Mouse (Mus musculus): Measurements from ENCODE around the gene AL732309.1. TPM values are rescaled to one million over a fixed set of nuclear protein-coding genes. Genes with fewer than 3 reads are reported as not detected.

AL732309.1 gene
- total and polyA plus RNA-seq, 3 experiments, result 4.8 to 11.5 TPM; not detected in 1

DNA sequence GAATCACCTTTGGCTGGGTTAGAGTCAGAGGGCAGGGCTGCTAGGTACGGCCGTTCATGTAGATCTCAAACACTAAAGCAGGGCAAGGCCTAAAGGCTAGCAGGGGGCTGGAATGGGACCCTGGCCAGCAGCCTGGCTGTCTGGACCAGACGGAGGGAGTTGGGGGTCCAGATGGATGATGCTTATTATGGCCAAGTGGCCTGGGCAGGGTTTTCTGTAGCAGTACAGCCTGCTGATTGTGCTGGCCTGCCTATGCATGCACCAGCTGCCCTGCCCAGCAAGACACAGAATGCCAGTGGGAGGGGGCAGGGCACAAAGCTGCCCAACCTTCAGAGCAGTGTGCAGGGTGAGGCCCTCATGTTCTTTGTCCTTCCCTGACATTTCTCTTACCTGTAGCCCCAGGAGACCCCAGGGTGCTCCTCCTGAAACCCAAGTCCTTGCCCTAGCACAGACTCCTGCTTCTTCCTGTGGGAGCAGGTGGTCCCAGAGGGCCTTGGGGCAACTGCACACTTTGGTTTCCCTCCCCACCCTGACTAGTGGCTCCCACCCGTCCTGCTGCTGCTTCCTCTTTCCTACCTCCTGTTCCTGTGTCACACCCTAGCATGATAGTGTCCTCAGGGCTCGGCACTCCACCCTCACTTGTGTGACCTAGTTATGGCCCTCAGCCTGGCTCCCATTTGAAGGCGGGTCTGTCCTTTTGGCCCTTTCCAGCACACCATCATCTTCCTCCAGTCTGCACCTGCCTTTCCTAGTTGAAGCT, 19.4 kb upstream of the AL732309.1 start:
- TF ChIP-seq MYC (IDR thresholded peaks at IDR 0.05; ENCODE audit: low read depth, low read length), result peak; percentile 83
- no peak for TF ChIP-seq KAT2A (conservative IDR thresholded peaks at IDR 0.05; ENCODE audit: low read depth, low read length)
- no peak for TF ChIP-seq GATA1 (IDR thresholded peaks at IDR 0.05; ENCODE audit: low read depth, low read length)
- no peak for TF ChIP-seq ZNF384 (IDR thresholded peaks at IDR 0.05; ENCODE audit: low read depth, low read length)
- TF ChIP-seq JUND (IDR thresholded peaks at IDR 0.05; ENCODE audit: low read depth, low read length), result no peak
- peak; percentile 79 for TF ChIP-seq HCFC1 (IDR thresholded peaks at IDR 0.05; ENCODE audit: low read depth, low read length)
- TF ChIP-seq TCF12 (IDR thresholded peaks at IDR 0.05; ENCODE audit: low read depth, low read length), result peak; percentile 70
- TF ChIP-seq UBTF (IDR thresholded peaks at IDR 0.05; ENCODE audit: borderline replicate concordance, insufficient read depth, low read depth, low read length), result no peak
- 0 out of 2 replicates have a peak, but pooled peaks have one; percentile 33 for TF ChIP-seq TBP (IDR thresholded peaks at IDR 0.05; ENCODE audit: low read depth, low read length)
- TF ChIP-seq ETS1 (IDR thresholded peaks at IDR 0.05; ENCODE audit: low read depth, low read length), result peak; percentile 68
- TF ChIP-seq MXI1 (IDR thresholded peaks at IDR 0.05; ENCODE audit: low read depth, low read length), result peak; percentile 71
- TF ChIP-seq CHD2 (IDR thresholded peaks at IDR 0.05; ENCODE audit: low read length), result no peak; the same call in 1 of the 2 replicates
- no peak for TF ChIP-seq NRF1 (IDR thresholded peaks at IDR 0.05; ENCODE audit: insufficient read depth, low read depth, low read length, poor library complexity, severe bottlenecking)
- TF ChIP-seq CHD1 (IDR thresholded peaks at IDR 0.05; ENCODE audit: low read depth, low read length), result no peak
- no peak for TF ChIP-seq BHLHE40 (IDR thresholded peaks at IDR 0.05; ENCODE audit: borderline replicate concordance, low read depth, low read length)
- TF ChIP-seq POLR2A (IDR thresholded peaks at IDR 0.05; ENCODE audit: control insufficient read depth in 1 of 2, insufficient read depth in 1 of 2, low read depth in 1 of 2, low read length in 2 of 2, poor library complexity in 1 of 2), result peak in 1 of 2 experiments; percentile 73; a peak in 2 of 4 replicates
- TF ChIP-seq GABPA (IDR thresholded peaks at IDR 0.05; ENCODE audit: low read depth, low read length), result no peak
- TF ChIP-seq ELF1 (IDR thresholded peaks at IDR 0.05; ENCODE audit: low read depth, low read length), result peak; percentile 83
- peak; percentile 73; the same call in 1 of the 2 replicates for TF ChIP-seq MAZ (IDR thresholded peaks at IDR 0.05; ENCODE audit: low read depth, low read length)
- no peak for TF ChIP-seq RAD21 (IDR thresholded peaks at IDR 0.05; ENCODE audit: low read depth, low read length)
- TF ChIP-seq ZMIZ1 (IDR thresholded peaks at IDR 0.05; ENCODE audit: low read depth, low read length), result no peak
- no peak for TF ChIP-seq ZKSCAN1 (IDR thresholded peaks at IDR 0.05; ENCODE audit: low read depth, low read length)
- TF ChIP-seq SIN3A (IDR thresholded peaks at IDR 0.05; ENCODE audit: low read length), result peak; percentile 86
- TF ChIP-seq MAX (IDR thresholded peaks at IDR 0.05; ENCODE audit: low read length), result peak; percentile 76
- peak; percentile 23 to 35; a peak in 2 of 4 replicates for TF ChIP-seq EP300 (IDR thresholded peaks at IDR 0.05; ENCODE audit: low read depth in 1 of 2, low read length in 2 of 2)
- TF ChIP-seq NELFE (IDR thresholded peaks at IDR 0.05; ENCODE audit: low read depth, low read length), result peak; percentile 58
- no peak for TF ChIP-seq POLR2AphosphoS2 (IDR thresholded peaks at IDR 0.05; ENCODE audit: low read length)
- Histone ChIP-seq H3K9me3 (replicated peaks; ENCODE audit: insufficient read depth, low read length) (no peaks in the 10 kb centered on the region), H3K36me3 (ENCODE audit: control insufficient read depth in 1 of 2, insufficient read depth in 2 of 2, low read length in 2 of 2) (peaks cover 0 to 43% of the 10 kb centered on the region in 2 experiments; a peak in 3 of 4 replicates), H3K9ac (ENCODE audit: control insufficient read depth, low read depth, low read length, poor library complexity, severe bottlenecking) (peak overlapping the region; percentile 93), H3K27ac (ENCODE audit: control insufficient read depth, low read depth, low read length) (peak overlapping the region; percentile 70), H3K79me2 (ENCODE audit: control insufficient read depth, insufficient read depth, low read length, poor library complexity) (peaks cover 59% of the 10 kb centered on the region), H3K4me3 (ENCODE audit: control insufficient read depth in 1 of 2, insufficient read depth in 1 of 2, low read depth in 2 of 2, low read length in 2 of 2) (peak overlapping the region; percentile 90 to 95), H3K27me3 (ENCODE audit: control insufficient read depth in 1 of 2, insufficient read depth in 2 of 2, low read length in 2 of 2) (no peaks in the 10 kb centered on the region), H3K4me1 (ENCODE audit: control insufficient read depth in 1 of 2, insufficient read depth in 2 of 2, low read length in 2 of 2) (peaks cover 10 to 53% of the 10 kb centered on the region in 2 experiments)
- DNase-seq (ENCODE audit: low read depth, low spot score), result peak; percentile 90
